Mouse (Mus musculus) cerebellum, adult 8-10 months (tissue): ENCODE results near the gene Galns.
"Not testable (repeated sequence)": the region's sequence is repeated elsewhere in the genome, so short reads cannot be mapped to it uniquely, and the experiment has no call there.

Experiments
- DNase-seq: peaks from one replicate; pipeline ENCODE4 v3.0.0; 2022

Galns gene

GRCm38 (mm10) chr8:122633205-122633604 lies 21.9 kb upstream of the Galns start:
- peak; percentile 39 for DNase-seq

GRCm38 (mm10) chr8:122632134-122632533 lies 20.9 kb upstream of the Galns start:
- not testable (repeated sequence) for DNase-seq

DNA sequence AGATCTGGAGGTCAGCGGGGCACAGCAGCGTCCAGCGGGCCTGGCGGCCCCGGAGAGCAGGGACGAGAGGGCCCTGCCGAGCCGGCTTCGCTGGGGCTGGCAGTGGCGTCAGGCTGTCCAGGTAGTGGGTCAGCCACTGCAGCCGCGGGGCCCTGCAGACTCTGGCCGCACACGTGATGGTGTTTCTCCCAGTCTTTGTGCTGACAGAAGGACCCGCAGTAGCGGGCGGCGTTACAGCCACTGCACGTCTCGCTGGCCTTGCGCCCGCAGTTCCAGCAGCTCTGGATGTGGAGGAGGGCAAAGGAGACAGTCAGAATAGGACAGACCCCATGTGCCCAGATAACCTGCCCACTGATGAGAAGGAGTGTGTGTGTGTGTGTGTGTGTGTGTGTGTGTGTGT lies 19.4 kb upstream of the Galns start:
- DNase-seq: no peak

DNA sequence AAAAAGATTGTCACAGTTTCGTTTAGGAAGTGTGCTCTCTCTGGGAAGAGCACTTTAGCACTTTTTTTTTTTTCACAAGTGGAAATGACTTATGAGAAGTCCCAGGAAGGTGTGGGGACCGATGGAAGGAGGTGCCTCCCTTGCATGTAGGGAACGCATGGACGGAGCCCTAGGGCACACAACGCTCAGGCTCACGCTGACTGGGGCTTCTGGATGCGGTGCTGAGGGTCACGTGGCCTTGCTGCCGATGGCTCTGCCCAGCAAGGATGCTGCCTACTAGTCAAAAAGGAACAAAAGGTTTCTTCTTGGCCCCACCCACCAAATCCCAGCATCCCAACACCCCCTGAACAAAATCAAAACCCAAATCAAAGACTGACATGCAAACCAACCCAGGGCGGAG lies 18.1 kb upstream of the Galns start:
- no peak for DNase-seq

- no peak for DNase-seq
These were observed 15.6 kb upstream of the Galns start for GRCm38 (mm10) chr8:122626896-122627295.

DNA sequence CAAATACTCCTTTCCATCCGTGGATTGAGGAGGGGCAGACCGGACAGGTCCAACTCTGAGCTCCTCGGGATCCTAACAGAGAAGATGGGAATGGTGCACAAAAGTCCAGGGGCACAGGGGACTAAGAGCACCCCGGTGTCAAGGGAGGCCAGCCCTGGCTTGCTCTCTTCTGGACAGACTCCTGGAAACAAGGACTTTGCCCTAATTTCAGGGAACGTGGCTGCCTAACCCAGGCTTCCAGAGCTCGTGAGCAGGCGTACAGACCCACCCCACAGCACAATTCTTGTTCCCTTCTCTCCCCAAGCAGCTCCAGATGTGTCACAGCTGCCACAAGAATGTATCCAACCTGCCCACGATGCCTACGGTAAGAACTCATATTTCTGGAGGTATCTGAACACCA lies 14.5 kb upstream of the Galns start:
- no peak for DNase-seq

GRCm38 (mm10) chr8:122624653-122625052 lies 13.4 kb upstream of the Galns start:
- no peak for DNase-seq

DNA sequence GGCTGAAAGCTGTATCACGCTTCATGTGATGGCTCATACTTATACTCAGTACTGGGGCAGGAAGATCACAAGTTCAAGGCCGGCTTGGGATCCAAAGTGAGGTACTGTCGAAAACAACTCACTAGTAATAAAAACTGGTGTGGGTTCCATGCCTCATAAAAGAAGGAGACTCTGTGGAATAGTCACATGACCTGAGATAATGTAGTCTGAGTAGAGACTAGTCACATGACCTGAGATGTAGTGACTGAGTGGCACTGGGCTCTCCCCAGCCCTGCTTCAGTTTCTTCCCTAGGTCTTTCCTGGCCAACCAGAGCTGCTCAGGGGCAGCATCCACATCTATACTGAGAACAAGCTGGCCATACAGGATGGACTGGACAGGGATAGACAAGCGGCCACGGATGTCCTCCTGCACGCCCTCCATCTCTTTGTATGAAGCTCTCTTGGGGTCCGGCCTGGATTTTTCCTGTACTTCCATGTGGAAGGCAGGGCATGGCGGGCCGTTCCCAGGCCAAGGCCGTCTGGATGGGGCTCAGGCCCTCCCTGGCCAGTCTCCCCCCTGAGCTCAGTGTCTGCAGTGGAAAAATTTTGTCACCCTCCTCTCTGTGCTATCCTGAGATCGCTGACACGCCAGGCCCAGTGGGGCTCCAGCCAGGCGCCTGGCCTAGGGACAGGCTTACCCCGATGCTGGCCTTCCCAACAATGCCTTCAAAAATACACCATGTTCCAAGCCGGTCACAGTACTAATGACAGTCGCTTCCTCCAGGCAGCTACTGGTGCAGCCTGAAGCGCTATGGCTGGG lies 12.8 kb upstream of the Galns start:
- no peak for DNase-seq

DNA sequence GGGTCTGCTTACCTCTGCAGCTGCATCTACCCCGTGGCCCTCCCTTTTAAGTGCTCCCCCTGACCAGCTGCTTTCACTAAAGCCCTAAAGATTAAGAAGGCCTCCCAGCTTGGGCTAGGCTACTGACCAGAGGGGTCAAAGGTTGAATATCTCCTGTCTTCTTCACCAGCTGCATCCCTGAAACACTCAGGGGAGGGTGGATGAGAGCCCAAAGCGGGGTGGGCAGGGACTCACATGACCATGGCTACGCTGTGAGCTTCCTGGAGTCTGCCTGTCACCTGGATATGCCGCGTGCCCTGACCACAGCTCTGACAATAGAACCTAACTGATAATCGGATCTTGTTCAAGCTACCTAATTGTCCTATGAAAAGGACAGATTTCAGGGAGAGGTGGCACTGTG lies 11.5 kb upstream of the Galns start, which contains the start of gene Pabpn1l:
Pabpn1l (minus strand) TSS at position 13 of the 400 bp plus-strand sequence.
- DNase-seq: no peak

- no peak for DNase-seq
These were observed 9.2 kb upstream of the Galns start for GRCm38 (mm10) chr8:122620446-122620845.

- DNase-seq: no peak
These were observed 7.6 kb upstream of the Galns start for GRCm38 (mm10) chr8:122618660-122619378.

GRCm38 (mm10) chr8:122617947-122618546 lies 6.8 kb upstream of the Galns start:
- peak; percentile 84 for DNase-seq

- no peak for DNase-seq
These were observed 5.1 kb upstream of the Galns start for GRCm38 (mm10) chr8:122616181-122616905.

- DNase-seq: no peak
These were observed 518 bp downstream of the Galns start for GRCm38 (mm10) chr8:122610612-122611277.

DNA sequence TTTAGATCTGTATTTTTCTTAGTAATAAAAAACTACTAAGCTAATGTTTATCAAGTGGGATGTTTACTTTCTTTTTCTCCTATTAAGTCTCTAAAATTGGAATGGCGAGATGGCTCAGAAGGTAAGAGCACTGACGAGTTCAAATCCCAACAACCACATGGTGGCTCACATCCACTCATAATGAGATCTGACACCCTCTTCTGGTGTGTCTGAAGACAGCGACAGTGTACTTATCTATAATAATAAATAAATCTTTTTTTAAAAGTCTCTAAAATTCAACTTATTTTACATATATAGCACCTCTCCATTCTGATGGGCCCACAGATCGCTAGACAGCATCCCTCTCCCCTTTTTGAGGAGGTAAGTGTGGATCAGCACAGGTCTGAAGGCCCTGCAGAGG lies 1.1 kb downstream of the Galns start:
- DNase-seq: no peak

GRCm38 (mm10) chr8:122606810-122607209 lies 4.5 kb downstream of the Galns start:
- no peak for DNase-seq

DNA sequence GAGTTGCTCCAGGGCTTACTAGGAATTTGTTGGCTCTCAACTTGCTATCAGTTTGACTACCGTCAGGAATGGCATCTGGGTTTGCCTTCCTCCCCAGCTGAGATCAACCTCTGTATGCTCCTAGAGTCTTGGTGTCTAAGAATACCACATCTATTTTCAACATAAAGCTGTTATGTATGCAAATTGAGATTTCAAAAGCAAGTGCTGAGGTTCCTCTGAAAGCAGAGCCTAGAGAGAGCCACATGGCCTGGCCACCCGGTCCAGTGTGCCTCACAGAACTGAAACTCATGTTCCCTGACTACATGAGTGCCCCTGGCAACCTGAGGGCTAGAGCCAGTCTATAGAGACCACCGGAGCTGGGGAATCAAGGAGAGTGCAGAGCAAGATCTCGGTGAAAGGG lies 5.9 kb downstream of the Galns start:
- DNase-seq: no peak

DNA sequence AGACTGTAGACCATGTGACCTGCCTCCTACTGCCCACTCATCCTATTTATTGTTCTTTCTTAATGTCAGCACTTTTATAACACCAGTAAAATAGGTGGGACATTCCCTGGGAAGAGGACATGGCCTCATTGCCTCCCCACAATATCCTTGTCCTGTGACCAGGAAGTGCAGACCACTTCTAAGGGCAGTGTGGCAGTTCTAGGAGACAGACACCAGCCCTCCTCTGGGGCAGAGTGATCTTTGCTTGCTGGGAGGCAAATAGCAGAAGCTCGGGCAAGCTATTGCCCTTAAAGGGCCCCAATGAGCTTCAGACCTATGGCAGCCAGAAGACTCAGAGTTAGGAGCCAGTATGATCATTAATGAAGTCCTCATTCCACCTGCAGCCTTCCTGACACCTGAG lies 6.6 kb downstream of the Galns start:
- no peak for DNase-seq

GRCm38 (mm10) chr8:122600666-122601065 lies 10.6 kb downstream of the Galns start:
- no peak for DNase-seq

DNA sequence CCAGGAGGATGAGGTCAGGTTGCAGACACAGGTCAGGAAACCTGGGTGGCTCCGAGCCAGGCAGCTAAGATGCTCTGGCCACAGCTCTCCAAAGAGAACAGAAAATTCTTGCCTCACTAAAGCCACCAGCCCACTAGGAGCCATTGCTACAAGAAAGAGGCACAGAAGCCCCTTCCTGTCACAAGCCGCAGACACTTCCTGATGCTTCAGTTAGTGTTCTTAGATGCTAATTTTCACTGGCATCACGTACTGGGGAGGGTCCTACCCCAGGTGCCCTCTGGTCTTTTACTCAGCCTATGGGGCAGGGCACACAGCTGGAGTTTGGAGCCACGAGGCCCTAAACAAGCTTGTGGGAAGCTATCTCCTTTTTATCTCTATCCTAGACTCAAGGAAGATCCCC lies 15.2 kb downstream of the Galns start:
- no peak for DNase-seq

DNA sequence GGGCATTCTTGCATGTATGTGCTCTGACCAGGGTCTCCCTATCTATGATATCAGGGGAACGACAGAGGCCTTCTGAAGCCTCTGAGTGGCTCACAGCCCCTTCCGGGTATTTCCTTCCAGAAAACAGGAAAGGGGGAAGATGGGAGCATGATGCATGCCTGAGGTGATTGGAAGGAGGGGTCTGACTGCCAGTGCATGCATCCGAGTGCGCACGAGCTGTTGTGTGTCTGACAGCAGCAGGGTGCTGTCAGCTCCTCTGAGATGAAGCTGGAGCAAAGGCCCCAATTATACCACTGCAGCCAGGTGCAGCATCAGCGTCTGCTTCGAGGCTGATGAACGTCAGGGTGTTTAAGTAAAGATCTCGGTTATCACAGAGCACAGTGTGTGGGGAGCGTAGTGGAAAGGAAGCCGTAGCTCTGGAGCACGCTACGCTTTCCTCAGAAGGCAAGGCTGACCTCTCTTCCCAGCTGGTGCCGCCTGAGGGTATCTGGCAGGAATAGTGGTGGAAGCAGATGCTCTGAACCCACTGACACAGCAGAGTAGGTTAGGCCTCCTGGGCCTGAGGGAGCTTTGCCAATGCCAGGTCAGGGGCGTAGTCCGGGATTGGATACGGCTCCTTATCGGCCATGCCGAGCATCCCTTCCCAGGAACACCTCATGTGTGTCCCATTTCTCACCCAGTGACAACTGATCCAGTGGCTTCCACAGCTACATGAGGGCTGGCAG lies 17.3 kb downstream of the Galns start:
- DNase-seq: no peak

- no peak for DNase-seq
These were observed 18.0 kb downstream of the Galns start for GRCm38 (mm10) chr8:122593240-122593639.
